Mouse (Mus musculus) cerebellum, postnatal 14 days (tissue): ENCODE measurements around the gene Ppp4r3a.

Source experiments
- DNase-seq, 2 experiments: peaks; one replicate each; pipeline ENCODE4 v3.0.0; 2021; ENCODE audit warnings: mixed read lengths in 2 of 2

Ppp4r3a gene

GRCm38 (mm10) chr12:100989780-100990288, 93.7 kb downstream of the Ppp4r3a start:
- DNase-seq, result no peak
